Mouse (Mus musculus) erythroid progenitor cell, adult 5-6 weeks (primary cell): Measurements from ENCODE around the gene Art4. TPM values are rescaled to one million over a fixed set of nuclear protein-coding genes. Genes with fewer than 3 reads are reported as not detected.
A peak's percentile ranks its signal among the peaks of the same experiment; 100 is the strongest.
"Not testable (repeated sequence)": the region's sequence is repeated elsewhere in the genome, so short reads cannot be mapped to it uniquely, and the experiment has no call there.

Experiments used
- ATAC-seq: replicated peaks from 2 replicates; pipeline ENCODE4 v1.8.0; 2016; ENCODE audit warnings: moderate number of reproducible peaks, mild to moderate bottlenecking, moderate TSS enrichment, inconsistent platforms; ENCODE audit not compliant: poor library complexity, low FRiP score, severe bottlenecking
- total RNA-seq, 2 experiments: library from RNA; stranded (forward) in 1 of 2; stranded (reverse) in 1 of 2; fragments of 150-400 nt in 1 of 2; fragments of 186-747, 209-891 nt in 1 of 2; gene quantifications; 2 replicates each; pipeline versions ENCODE4 v1.2.3 to v1.2.4; 2015 to 2017; ENCODE audit warnings: low replicate concordance in 2 of 2

Gene Art4
- total RNA-seq (2015; ENCODE audit: low replicate concordance) (89.7 and 101 TPM in 2 replicates), total RNA-seq (2017; ENCODE audit: low replicate concordance) (123 and 147 TPM in 2 replicates)

DNA sequence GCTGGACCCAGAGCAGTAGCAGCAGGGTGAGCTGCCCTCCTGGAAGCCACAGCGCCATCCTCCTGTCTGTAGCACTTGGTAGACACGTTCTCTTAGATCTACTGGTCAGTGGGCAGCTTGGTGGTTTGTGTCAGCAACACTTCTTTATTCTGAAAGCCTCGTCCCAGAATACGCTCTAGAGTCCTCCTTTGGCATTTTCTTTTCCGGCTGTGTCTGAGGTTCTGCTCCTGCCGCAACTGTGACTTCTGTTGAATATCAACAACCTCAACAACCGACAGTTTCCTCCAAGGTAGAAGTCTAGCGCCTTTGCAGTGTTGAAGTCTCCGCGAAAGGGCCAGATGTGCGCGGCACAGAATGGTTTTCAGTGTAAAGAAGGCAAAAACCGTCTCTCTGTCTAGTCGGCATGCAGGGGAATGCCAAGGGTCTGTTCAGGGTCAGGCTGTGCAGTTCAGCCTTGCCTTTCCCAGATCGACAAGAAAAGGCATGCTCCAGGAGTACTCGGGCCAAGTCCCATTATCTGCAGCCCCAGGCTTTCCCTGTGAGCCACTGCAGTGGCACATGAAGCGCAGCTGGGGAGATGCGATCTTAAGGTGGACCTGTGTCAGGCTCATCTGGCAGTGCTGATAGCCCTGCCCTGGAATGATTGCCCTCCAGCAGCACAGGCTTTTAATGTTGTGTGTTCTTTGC is at the start of gene Art4:
Gene Art4 (minus strand): TSS at position 548 of the 687 bp plus-strand sequence.
- ATAC-seq, result peak; percentile 87

DNA sequence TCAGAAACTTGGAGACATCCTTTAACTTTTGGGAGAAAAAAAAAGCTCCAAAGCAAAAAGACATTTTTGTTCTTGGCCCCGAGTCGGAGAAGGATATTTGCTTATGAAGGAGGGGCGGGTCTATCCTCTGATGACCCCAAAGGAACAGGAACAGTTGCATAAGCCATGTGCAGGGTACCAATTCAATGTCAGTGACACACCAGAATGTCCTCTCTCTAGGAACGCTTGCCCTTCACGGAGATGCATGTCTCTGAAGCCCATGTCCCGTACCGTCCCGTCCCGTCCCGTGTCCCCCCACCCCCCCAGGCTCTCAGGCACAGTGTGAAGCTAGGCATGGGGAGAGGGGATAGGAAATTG is 49.4 kb upstream of the Art4 start:
- ATAC-seq, result no peak

DNA sequence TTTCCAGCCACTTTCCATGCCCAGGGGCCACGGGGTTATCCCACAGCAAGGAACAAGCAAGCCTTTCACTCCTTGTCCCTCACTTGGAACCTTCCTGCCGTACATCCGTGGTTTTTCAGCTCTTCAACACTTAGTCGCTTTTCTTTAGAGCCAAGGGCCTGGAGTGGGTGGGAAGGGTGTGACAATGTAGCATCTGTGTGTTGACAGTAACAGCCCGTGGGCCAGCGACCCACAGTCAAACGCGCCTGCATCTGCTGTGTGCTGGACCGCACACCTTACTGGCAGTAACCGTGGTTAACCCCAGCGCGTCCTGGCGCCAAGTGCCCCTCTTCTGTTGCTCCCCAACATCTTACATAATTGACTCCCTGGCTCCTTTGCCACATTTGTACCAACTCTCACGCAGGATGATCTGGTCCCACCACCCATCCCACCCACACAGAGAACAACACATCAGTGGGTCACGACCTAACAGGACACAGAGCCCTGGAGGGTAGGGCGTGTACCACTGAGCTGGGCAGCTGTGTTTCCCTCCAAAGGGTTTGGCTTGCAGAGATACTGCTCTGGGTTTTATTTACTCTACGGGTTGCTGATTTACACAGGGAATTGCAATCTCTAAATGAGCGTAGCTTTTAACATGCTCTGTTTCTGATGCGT is 48.9 kb upstream of the Art4 start:
- no peak for ATAC-seq

DNA sequence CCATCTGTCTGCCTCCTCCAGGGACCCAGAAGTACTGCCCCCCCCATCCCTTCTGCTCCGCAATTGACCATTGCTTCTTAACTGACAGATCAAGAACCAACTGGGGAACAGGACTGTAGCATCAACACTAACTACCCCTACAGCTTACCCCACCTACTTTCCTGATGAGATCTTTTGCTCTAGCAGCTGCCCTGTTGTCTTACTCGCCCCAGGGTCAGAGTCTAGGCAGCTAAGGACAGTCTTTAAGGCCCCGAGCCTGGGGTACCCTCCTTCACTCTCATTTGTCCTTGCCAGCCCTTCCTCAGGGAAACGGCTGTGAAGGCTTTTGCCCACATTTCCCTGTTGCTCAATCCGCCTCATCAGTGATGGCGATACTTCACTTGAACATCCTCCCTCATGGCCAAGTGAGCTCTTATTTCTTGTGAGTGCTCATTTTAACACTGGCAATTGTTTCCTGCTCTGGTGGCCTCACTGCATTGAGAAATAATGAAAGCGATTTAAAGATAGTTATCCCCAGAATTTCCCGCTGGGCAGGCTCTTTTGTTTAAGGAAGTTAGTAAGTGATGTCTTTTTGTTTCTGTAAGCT is 46.4 kb upstream of the Art4 start:
- ATAC-seq, result no peak

DNA sequence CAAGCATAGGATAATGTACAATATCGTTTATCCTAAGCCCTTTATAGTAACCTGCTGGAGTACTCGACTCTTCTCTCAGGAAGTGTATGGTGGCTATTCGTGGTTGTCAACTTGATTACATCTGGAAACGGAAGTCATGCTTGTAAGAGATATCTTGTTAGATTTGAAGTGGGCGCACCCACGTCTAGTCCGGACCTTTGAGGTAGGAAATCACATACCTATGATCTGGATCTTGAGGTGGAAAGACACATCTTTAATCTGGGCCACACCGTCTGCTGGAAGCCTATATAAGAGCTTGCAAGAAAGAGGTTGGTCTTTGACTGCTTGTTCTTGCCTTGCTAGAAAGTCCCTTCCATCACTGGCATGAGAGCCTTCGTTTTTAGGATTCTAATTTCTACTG is 45.0 kb upstream of the Art4 start:
- ATAC-seq, result no peak

DNA sequence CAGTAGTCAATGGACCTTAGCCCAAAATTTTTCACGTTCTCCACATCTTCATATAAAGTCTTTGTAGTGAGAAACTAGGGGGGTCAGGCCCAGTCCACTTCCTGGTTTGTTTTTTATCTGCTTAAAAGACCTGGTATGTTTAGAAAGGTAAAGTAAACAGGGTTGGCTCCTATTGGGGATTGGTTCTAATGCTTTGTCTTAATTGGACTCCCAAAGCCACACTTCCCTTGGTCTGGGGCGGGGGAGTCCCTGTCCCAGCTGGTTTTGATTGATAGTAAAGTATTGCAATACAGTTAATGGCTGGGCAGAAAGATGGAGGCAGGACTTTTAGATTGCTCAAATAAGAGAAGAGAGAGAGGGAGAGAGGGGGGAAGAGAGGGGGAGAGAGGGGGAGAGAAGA is 43.5 kb upstream of the Art4 start:
- no peak for ATAC-seq

DNA sequence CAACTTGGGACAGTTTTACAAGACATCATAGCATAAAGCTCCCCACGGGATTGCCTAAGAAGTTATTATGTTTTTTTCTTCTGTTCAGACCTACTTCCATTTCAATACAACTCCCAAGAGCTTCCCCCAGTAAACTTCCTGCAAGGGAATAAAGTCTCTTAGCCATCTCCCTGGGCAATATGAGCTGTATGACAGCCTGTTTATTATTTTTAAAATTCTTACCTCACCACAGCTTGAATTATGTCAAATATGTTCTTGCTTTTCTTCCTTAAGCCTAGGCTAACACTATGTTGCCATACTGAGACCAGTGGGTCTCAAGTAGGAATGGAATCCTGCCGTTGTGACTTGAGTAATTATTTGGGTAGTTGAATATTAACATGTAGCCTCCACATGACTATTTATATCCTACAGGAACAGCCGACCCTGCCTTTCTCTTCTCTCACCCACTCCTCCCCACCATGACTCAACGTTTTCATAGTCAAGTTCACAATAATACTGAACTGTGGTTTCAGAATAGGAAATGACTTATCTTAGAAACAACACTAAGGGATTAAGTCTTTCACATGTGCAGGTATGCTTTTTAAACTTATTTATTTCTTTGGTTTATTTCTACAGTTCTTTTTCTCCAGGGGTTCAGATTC is 43.0 kb upstream of the Art4 start:
- ATAC-seq, result no peak

DNA sequence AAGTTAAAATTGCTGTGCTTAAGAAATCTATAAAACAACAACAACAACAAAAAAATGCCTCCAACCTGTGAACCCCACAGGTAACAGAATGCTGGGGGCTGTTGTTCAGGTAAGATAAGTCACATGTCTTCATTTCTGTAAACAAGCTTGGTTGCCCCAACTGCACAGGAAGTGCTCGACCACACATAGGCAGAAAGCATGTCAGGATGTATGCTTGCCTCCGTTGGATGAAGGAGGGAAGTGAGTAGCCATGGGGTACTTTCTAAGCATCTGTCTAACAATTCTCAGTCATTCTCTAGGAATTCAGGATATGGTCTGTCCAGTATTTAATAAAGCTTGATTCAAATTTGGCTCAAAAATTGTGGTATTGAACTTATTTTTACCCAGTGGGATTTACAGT is 41.4 kb upstream of the Art4 start:
- no peak for ATAC-seq

DNA sequence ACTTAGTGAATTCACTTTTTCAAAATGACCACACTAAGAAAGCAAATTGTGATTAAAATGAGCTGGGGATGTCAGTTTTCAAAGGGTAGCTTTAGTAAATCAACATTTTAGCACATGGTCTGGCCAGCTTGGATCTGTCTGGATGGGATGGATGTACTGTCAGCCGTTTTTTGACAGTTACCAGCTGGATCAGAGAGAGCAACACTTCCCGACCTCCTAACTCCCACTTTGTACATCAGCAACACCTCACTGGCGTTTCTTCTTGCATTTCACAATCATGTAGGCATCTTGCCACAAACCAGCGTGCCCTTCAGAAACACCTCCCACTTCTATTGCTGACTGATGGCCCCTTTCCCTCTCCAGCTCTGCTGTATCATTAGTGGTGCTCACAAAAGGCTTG is 40.7 kb upstream of the Art4 start:
- ATAC-seq, result no peak

DNA sequence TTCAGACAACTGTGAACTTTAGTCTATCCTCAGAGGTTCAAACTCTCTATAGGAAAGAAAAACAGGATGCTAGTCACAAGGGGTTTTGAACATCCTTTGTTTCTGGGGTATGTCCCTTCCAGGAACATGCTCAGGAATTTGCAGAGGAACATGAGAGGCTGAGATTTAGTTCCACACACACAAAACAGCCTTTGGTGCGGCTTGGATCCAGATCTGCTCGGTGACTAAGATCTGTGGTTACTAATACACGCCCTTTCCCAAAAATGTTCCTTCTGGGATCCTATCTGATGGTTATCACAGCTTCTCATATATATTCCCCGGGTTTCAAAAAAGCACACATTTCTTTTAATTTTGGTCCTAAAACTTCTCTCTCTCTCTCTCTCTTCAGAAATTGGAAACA is 40.3 kb upstream of the Art4 start:
- ATAC-seq, result no peak

DNA sequence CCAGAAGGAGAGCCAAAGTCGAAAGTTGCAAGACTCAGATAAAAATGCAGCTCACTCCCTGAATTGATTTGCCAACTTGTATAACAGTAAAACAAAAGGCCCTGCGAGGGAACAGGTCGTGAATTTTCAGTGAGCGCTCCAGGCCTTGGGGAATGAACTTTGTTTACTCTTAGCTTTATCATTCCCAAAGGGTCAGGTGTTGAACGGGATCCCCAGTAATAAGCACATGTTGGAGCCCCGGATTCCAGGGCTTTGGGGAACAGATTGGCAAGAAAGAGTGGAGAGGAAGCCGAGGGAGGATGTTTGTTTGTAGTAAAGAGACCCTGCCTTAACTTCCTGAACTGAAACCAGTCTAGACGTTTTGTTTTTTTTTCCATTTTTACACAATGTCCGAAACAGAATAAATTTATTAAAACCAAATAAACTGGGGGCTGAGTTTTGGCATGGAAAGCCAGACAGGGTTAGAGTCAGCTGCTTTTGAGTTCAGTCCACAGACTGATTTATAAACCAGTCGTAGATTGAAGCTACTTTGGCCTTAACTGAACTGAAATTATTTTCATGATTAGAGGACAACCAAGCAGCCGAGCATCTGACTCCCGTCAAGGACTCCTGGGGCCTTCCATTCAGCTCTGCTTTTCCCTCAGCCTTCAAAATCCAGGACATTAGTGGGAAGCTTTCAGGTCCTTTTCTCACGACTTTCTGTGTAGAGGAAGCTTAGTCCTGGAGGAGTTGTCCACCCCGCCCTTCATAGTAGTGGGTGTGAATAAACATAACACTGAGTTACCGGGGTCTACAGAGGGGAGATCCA is 37.2 kb upstream of the Art4 start:
- no peak for ATAC-seq

DNA sequence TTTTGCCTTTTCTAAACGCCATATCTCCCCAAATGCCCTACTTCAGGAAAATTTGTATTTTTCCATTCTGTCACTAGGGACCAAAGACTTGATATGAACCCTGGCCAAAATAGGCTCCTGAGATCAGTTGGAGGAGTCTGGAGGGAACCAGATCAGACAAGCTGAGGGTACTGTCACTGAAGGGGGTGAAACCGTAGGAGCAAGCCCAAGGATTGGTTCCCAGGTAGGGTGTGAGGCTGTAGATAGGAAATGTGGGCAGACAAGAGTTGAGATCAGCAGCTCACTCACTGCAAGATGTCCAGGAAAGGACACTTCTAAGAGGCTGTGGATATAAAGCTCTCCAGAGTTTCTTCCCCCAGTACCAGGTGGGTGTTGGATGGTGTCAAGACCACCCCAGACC is 34.5 kb upstream of the Art4 start:
- ATAC-seq, result no peak

DNA sequence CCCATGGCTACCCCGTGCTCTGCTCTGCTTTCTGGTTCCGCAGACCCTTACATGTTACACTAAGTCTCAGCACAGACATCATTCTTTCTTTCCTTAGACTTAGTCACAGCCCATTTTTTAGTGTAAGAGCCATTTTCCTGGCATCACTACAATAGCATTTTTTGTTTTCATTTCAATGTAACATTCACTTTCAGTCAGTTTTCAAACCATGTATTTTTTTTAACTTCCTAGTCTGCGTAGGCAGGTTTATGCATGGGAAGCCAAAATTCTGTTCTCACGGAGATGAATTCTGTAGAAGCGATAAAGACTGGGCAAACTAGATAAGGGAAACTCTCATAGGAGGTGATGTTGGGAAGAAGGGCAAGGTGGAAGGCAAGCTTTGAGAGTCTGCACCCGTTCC is 32.0 kb upstream of the Art4 start:
- ATAC-seq, result no peak

DNA sequence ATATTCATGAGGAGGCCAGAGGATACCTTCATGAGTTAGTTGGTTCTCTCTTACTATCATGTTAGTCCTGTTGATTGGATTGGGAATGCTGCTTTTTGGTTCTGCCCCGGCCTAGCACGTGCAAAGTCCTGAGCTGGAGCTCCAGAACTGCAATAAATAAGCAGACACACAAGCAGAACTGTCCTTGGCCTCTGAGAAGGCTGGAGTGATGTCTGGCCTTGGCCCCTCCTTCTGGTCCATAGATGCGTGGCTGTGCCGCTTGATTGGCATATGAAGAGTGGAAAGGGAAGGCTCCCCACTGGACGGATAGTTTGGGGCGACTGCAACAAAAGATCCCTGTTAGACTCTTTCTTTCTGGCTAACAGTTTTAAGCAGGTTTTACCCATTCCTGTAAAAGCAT is 31.5 kb upstream of the Art4 start:
- ATAC-seq, result no peak

DNA sequence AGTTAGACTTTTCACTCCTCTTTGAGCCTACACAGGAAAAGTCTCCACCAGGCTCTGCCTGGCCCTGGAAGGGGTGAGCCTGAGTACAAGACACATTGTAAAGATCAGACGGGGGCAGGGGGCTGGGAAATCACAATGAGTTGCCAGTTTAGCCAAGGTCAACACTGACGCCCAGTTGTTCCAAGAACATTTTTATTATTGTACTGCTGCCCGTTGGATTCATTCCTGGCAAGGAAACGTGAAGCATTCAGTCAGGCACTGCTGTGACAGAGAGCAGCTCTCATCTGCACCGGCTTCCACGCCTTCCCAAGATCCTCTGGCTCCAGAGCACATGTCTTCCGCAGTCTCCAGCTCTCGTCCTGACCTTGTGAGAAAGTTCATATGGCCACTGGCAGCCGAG is 30.3 kb upstream of the Art4 start:
- no peak for ATAC-seq

DNA sequence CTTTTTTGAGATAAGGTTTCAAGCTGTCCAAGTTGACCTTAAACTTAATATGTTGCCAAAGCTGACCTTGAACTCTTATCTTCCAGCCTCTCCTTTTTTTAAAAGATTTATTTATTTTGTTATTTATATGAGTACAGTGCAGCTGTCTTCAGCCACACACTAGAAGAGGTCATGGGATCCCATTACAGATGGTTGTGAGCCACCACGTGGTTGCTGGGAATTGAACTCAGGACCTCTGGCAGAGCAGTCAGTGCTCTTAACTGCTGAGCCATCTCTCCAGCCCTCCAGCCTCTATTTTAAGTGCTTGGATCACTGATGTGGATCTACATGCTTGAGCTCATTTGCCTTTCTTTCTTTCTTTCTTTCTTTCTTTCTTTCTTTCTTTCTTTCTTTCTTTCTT is 27.2 kb upstream of the Art4 start:
- not testable (repeated sequence) for ATAC-seq

DNA sequence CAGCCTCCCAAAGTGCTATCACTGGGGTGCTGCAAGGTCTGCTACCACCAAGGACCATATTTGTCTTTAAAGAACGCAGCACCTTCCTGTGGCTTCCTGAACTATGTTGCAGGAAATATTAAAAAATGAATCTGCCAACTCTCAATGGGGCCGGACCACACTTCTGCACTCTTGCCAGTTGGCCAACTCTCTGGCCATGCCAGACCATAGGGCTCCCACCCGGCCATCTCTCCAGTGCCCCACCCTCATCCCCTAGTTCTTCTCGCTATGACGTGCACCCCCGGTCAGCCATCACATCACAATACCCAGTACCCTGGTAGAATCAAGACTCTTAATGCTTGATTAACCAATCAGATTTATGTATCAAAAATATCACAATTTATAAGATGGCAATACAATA is 26.4 kb upstream of the Art4 start:
- no peak for ATAC-seq

DNA sequence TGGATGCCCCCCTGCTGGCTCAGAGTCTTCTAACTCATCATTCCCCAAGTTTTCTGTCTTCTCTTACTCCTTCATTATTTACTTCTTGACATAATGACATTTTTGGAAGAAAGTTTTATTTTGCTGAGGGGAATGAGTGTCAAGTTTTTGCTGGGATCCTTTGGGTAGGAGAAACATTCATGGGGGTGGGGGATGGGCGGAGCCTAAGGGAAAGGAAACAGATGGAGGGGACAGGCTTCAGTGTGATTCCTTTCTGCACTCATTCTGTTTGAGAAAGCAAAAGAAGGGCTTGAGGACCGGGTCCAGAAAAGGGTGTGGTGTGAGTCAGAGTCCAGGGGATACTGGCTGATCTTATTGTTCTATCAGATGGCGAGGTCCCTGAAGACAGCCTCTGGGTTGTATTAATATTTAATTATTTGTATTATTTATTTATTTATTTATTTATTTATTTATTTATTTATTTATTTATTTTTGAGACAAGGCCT is 25.9 kb upstream of the Art4 start:
- ATAC-seq, result no peak

DNA sequence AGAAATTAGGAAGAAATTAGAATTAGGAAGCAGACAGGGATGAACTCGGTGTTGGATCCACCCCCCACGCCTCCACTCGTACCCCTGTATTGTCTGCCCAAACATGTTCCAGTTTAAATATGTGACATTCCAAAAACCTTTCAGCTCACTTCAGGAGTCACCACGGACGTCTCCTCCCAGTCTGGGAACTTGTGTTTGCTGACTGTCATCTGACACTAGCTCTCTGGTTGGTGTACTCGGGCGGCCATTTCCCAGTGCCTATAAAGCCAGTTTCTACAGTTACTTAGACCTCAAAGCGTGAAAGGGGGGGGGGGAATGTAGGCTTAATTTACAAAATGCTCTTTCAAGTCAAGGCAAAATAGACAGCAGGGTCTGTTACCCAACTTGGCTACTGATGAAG is 24.1 kb upstream of the Art4 start:
- no peak for ATAC-seq

DNA sequence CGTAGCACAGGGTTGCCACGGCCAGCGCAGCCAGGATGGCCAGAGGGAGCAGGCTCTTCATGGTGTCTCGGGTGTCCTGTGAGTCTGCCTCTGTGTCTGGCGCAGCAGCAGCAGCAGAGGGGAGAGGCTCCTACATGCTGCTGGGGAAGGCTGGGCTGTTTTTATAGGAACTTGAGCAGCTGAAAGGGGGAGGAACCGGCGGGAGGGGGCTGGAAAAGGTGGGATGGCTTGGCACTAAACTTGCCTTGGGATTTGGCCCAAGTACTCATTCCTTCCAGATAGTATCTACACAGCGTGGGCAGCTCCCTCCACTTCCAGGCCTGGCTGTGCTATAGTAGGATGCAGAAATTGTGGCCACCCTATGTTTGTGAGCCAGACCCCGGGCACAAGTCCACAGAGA is 18.1 kb upstream of the Art4 start, which contains the start of gene Mgp:
Gene Mgp (minus strand): TSS at position 154 of the 400 bp plus-strand sequence.
- ATAC-seq, result 0 out of 2 replicates have a peak, but pooled peaks have one; percentile 19
